Mouse (Mus musculus) kidney, adult 8-10 months (tissue): ENCODE measurements around the gene Ahctf1.
"Not testable (repeated sequence)": the region's sequence is repeated elsewhere in the genome, so short reads cannot be mapped to it uniquely, and the experiment has no call there.

Experiments
- DNase-seq, 2 experiments: peaks; one replicate each; pipeline ENCODE4 v3.0.0; 2022

Gene Ahctf1

DNA sequence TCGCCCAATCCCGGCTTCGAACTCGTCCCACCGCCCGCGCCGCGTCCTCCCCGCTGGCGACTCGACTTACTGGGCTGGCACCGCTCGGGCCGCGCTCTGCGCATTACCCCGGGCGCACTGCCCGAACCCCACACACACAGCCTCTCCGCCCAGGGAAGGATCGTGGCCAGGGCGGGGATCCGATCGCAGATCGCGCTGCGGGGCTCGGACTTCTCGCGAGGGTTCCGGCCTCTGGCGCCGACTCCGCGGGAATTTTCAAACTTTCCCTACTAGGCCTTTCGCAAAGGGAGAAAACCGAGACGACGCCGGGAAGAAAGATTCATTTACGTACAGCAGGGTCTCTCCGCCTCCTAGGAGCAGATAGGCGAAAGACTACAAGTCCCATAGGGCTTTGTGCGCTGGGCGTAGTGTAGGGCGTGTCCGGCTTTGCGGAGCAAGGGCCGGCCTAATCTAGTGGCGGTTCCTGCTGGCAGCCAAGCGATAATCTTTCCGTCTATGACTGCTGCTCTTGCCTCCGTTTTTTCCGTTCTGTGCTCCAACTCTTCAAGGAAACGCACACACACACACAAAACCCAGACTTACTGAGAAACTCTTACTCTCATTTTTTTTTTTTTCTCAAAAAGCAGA is at the start of gene Ahctf1:
Gene Ahctf1, minus strand, starts transcription at position 168 of the 627 bp plus-strand sequence.
- peak; percentile 99 for DNase-seq

DNA sequence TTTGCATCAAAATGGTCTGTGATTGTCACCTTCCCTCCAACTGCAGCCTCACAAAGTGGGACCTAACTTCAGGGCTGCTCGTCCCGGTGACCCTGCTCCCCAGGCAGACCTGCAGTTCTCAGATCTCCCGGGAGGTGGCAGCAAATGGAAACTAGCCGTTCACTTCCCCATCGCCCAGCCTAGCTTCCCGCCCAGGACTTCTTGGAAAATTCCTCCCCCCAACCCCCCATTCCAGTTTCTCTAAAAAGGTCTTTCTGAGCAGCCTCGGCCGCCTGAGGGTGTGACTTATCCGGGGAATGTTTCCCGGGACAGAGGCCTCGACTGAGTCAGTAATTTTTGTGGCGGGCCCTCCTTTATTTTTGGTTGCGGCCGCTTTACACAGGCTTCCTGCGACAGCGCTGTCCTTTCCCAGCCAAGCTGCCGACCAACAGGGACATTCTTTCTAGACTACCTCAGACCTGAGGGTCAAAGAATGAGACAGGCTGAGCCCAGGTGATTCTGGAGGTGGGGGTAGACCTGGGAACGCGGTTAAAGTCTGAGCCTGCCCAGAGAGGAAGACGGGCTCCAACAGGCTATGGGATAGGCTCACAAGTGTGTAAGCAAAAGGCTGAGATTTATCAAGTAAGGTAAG is 44.4 kb upstream of the Ahctf1 start:
- peak; percentile 79 to 92 for DNase-seq

DNA sequence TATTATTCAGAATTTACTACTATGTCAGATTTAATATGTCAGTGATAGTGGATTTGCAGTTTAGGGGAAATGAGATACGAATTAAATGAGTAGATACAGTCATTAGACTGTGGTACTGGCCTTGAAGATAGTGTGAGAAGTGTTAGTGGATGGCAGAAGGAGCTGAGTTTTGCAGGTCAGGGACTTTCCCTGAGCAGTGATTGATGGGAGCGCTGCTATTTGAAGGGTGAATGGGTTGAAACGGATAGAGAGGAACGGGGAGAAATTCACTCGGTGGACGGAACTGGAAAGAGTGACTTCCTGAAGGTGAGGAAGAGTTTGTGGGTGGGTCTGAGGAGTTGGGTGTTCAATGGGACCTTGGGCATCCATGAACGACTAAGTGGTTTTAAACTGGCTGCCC is 43.7 kb upstream of the Ahctf1 start:
- DNase-seq, result no peak

DNA sequence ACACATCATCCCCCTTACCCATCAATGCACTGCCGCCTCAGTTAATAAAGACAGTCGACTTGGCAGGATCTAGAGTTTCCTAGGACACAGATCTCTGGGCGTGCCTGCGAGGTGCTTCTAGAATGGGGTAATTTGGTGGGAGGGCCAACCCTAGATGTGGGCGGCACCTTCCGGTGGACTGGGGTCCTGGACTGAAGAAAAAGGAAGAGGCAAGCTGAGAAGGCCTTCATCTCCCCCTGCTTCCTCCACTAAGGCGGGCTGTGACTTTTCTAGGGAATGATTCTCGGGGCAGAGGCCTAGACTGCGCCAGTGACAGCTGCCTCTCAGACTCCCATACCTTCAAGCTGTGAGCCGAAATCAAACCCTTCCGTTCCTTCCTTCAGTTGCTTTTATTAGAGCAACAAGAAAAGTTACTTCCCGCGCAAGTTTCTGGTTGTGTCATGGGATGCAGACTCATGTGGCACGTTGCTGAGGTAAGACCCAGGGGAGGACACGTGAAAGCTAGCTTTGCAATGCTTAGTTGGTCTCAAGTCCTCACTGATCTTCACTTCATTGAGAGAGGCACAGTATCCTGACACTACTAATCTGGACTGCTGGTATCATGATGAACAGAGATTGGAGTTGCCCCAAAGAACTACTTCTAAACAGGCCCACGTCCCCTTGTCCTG is 42.5 kb upstream of the Ahctf1 start:
- no peak for DNase-seq

DNA sequence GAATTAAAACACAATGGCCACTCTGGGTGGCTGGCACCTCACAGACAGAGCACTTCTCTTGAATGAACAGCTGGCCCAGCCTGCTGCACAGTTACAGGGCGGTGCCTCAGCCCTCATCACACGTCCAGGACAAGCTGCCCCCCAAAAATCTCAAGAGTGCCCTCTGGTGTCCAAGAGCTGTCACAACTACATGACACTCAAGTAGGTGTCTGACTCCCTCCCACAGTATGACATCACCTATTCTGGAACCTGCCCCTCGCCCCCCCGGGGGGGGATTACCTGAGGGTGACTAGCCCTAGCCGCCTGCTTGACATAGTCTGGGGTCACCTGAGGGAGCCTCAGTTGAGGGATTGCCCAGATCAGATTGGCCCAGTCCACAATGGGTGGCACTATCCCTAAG is 41.4 kb upstream of the Ahctf1 start:
- DNase-seq, result peak; percentile 72

DNA sequence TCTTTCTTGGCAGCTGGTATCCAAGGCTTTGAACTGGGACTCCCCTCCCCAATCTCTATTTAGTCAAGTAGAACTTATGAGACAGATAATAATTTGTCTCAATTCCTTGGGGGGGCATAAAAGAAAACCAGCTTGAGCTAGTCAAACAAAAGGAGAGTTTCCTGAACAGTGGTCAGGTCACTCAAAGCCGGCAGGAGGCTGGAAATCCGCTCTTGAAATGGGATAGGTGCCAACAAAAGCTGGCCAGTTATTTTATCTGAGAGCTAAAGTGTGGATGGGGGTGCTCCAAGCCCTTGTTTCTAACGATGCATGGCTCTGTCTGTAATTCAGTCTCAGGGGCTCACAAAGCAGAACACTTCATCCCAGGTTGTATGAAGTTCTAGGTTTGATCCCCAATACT is 40.5 kb upstream of the Ahctf1 start:
- no peak for DNase-seq

DNA sequence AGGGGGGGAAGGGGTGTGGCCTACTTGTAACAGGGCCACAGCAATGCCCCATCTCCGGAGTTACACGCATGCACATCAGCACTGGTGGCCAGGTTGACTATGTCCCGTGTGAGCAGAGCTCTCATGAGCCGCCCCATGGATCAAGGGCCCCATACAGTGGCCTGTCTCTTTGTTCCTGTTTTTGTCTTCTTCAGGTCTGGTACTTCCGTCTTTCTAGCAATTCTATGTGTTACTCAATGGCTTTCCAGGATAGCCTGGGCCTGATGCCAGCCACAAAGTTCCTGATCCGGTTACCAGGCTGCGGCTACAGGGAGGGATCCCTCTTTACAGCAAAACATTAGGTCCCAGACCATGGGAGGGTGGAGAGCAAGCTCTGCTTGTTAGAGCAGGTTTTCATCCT is 39.1 kb upstream of the Ahctf1 start:
- no peak for DNase-seq

DNA sequence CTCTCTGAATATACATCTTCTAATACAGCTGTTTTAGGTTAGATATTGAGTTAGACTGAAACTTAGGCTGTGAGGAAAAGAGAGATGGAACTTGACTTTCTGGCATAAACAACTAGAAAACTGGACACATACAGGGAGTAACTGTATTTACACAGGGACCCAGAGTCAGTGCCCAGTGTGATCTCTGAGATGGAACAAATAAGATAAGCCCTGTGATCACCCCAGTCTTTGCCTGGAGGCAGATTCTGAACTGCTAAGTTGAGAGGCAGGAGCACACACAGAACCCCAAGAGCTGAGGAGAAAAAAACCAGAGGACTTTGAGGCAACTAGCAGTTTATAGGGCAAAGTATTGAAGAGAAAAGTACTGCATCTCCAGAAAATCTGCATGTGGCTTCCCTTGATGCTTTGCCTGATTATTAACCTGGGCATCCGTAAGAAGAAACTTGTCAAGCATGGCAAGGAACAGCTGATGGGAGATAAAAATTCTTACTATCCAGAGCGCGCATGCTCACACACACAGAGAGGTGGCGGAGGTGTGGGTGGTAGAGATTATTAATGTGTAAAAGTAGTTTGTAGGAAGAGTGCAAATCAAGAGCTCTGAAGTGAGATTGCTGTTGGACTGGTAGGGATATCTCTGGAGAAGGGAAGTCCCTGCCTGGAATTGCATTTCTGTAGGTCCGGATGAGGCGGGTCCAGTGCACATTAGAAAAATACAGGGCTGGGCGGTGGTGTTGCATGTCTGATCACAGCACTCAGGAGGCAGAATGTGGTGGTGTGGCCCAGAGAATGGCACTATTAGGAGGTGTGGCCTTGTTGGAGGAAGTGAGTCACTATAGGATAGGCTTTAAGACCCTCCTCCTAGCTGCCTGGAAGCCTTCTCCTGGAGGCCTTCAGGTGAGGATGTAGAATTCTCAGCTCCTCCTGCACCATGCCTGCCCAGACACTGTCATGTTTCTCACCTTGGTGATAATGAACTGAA is 33.2 kb upstream of the Ahctf1 start:
- DNase-seq, result peak; percentile 54 to 66

DNA sequence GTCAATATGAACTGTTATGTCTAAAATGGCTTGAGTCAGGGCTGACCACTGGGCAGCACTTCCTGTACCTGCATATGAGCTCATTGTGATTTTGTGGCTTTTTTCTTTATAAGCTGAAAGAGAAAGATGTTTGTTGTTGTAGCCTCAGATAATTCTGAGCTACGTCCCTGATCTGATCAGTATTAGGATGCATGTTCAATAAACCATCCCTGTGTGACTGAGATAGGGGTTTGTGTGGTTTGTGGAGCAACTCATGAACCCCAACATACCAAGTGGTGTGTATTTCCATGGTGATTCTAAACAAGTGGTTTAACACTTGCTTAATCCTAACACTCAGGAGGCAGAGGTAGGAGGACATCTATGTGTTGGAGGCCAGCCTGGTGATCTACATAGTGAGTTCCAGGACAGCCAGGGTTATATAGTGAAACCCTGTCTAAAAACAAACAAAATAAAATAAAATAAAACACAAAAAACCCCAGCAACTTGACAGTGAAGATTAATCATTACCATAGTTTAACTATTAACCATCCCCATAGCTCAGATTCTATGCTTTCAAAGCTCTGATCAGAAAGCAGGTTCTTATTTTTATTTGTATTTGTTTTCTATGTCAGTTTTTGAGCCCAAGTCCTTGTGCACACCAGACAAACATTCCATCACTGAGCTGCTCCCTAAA is 32.4 kb upstream of the Ahctf1 start:
- DNase-seq, result no peak

DNA sequence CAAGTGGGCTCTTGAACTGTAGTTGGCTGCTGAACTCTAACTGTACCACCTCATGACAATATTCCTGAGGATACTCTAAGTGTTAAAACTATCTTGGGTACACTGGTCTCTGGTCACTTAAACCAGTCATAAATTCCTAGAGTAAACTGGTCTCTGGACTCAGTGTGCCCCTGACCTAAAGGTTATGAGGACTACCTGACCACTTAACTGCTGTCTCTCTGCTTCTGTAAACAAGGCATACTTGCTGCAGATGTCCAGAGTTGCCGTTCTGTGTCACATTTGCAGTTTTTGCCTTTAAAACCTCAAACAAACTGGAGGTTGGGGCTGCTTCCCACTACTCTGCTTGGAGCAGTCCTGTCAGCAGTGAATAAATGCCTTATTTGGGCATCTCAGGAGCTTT is 30.1 kb upstream of the Ahctf1 start:
- DNase-seq, result no peak

DNA sequence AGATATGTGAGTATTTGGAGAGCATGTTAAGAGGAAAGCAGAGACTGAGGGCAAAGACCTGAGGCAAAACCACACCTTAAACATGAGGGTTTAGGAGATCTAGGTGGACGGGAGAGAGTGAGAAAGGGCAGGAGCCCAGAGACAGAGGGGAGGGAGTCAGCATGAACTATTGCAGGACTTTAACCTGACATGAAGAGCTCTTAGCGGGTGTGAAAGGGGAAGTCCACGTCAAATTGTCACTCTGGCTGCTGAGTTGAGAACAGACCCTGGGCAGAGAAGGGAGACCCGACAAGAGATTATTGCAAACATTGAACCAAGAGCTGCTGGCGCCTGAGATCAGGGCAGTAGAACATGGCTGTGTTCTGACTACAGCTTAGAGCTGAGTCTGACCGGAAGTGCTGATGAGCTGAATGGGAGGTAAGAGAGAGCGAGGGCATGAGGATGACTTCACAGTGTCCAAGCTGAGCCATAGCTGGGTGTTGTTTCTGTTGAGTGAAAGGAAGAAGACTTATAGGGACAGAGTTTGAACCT is 29.3 kb upstream of the Ahctf1 start:
- no peak for DNase-seq

DNA sequence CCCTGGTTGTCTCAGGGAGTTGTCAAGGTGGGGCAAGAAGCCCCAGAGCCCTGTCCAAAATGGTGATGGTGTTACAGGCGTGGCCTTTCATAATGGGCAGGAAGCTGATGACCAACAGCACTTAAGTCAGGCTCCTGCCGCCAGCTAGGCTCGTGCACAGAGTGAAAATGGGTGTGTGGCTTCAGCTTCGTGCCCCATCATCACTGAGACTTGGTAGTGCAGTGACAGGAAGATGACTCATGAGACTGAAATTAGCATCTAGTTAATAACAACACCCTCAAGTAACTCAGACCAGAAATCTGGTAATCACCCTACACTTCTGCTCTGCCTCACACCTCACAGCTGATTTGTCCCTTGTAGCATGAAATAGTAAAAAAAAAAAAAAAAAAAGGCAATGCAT is 25.4 kb upstream of the Ahctf1 start:
- no peak for DNase-seq

DNA sequence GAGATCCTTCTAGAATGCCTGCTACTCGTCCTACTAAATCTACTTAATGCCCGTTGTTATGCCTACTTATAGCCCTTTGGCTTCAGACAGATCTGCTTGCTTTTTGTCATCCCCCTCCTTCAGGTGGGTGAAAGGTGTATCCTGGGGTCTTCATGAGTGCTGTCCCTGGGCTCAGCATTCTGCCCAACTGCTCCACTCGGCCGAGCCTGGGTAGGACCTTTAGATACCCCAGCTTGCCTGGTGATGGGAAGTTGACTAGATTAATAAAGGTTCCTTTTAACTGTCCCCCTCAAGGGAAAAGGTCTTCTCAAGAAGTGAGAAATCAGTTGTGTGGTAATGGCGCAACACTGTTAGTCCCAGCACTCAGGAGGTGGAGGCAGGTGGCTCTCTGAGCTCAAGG is 24.6 kb upstream of the Ahctf1 start:
- DNase-seq, result no peak

DNA sequence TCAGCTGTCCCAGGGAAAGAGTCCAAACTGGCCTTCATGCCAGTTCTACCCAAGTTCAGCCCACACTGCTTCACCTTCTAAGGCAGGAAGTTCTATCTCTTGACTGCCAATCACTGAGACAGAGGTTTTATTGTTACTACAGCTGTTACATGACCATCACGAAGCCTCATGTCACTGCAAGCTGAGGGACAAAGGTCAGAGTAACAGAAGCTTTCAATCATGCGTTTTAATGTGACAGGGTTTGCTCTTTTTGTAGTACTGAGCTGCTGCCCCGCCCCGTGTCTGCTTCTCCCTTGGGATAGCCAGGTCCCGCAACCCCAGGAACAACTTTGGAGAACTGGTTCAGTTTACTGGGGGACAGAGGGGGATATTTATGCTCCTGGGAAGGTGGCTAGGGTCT is 21.1 kb upstream of the Ahctf1 start:
- no peak for DNase-seq

DNA sequence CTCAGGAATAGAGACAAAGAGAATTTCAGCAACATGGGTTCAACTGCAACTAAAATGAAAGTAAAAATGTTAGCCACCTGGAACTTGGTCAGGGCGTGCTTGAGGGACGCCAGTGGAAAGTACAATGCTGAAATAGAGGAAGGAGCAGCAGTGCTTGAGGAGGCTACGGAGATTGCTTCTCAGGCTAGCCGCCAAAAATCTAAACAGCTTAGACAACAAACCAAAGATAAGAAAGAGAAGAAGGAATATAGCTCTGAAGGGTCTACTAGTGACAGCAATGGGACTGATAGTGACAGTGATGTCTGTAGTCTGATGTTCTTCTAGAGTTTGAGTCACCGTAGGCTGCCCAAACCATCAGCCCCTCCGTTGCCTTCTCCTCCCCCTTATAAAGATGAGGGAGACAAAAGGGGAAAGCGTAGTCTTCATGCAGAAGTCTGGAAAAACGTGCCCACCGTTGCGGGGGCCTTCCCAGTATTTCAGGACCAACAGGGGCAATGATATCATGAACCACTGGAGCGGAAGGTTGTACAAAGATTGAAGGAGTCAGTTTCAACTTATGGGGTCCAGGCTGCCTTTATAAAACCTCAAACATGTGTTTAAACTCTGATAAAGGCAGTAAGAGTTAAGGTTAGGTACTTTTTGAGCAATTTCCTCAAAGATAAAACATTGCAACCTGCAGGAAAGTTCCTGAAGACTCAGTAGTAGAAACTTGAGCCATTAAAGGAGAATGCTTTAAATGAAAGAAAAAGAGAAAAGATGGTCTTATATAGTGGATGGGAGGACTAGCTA is 15.2 kb upstream of the Ahctf1 start:
- not testable (repeated sequence) for DNase-seq

DNA sequence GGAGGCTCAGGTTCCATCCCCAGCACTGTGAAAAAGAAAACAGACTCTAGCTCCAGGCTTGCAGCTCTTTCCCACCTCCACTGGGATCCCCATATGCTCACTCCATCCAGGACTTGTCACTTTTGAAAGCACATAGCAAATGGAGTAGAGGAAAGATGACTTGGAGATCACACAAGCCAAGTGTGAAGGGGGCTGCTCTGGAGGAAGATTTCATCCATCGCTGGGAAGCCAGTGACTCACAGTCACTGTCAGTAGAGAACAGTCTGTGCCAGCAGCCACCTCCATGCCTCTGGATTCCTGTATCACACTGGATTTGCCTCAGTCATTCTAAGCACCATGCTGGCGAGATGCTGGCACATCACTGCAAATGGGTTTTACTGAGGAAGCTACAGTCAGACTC is 11.1 kb upstream of the Ahctf1 start:
- DNase-seq, result no peak

DNA sequence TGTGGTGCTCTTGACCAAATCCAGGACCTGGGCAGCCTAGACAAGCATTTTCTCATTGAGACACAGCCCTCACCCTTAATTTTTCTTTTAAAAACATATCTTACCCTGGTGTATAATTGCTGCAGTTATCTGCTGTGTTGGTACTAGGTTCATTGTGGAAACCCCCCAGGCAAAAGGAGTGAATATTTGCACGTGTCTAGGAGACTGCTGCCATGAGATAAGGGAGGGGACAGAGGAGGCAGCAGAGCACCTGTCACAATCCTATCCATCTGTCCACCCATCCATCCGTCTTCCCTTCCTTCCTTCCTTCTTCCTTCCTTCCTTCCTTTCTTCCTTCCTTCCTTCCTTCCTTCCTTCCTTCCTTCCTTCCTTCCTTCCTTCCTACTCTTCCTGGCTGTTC is 9.9 kb upstream of the Ahctf1 start:
- no peak for DNase-seq

DNA sequence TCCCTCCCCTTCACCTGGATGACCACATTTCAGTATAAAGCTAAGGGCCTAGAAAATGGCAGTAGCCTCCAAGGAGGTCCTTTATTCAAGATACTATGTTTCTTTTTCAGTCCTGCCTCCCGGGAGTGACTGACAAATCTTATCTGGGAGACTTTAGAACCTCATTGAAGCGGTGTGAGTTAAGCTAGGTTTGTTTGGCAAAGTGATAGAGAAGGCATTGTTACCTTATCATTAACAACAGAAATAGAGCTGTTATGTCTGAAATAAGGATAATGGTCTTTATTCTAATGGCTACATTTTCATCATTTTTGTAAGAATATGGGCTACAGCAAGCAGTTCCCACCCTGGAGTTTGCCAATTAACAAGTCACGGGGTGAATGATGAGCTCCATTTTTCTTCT is 4.8 kb upstream of the Ahctf1 start:
- no peak for DNase-seq

DNA sequence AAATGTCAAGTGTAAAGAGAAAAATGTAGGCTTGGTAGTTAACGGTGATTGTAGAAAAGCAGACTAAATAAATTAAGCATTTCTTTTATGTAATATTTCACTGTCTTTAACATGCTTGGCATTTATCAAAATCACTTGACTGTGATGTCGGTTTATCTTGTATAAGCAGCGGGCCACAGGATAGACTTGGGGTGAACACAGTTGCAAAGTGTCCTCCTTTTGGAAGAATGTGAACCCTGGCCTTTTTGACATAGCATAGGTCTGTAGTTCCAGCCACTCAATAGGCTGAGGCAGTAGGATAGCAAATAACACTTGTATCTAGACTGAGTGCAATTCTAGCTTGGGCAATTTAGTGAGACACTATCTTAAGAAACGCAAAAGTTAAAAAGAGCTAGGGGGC is 4.0 kb upstream of the Ahctf1 start:
- no peak for DNase-seq

DNA sequence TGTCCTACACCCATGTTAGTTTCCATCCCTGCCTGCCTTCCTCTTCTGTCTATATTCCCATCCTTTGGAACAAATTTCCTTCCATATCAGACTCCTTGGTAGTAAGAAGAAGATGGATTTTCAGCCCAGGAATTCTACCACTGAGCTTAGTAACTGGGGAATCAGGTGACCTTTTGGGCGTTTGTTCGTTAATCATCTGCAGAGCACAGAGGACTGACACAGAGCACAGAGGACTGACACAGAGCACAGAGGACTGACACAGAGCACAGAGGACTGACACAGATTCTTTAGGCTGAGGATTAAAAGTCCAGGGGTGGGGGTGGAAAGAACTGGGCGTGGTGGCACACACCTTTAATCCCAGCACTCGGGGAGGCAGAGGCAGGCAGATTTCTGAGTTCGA is 2.3 kb upstream of the Ahctf1 start:
- DNase-seq, result peak; percentile 62 to 67

DNA sequence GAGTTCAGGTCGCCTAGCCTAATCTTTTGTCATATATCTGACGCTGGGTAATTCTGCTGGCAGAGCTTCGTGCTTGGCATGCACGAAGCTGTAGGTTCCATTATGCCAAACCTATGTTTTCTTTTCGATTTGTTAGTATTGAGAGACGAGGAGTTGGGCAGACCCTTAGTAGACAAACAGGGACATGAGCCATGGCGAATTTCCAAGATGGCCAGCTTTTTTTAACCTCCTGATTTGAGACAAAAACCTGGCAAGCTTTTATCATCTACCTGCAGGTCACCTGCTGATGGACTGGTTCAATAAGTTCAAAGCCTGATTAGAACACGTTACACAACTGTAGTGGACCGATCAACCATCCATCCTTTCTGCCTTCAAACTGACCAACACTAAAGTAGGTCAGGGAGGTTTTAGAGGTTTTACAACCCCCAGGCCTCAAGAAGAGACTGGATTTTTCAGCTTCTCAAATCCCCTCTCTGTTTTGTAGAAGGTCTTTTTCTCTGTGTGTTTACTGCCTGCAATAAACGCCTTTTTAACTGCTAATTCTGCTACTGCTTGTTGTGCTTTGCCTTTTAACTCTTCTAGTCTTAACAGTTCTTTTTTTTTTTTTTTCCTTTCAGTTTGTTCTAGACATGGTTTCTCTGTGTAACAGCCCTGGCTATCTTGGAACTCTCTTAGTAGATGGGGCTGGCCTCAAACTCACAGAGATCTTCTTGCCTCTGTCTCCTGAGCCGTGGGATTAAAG is 831 bp upstream of the Ahctf1 start:
- DNase-seq, result peak in 1 of 2 experiments; percentile 45
